Mouse (Mus musculus) kidney, adult 2 months (tissue): ENCODE measurements around the gene C2cd4a.

Experiments used
- CTCF ChIP-seq: fragments of 200-500 bp; conservative IDR thresholded peaks from 2 replicates; pipeline ENCODE4 v1.5.1; 2011; ENCODE audit warnings: low read depth, mild to moderate bottlenecking, control low read depth, low read length, moderate library complexity, mixed read lengths; ENCODE audit not compliant: insufficient read depth, insufficient read length
- POLR2A ChIP-seq: fragments of 200-500 bp; IDR thresholded peaks from one replicate; pipeline ENCODE4 v1.6.1; 2011; ENCODE audit warnings: low read depth, low read length, control low read depth

DNA sequence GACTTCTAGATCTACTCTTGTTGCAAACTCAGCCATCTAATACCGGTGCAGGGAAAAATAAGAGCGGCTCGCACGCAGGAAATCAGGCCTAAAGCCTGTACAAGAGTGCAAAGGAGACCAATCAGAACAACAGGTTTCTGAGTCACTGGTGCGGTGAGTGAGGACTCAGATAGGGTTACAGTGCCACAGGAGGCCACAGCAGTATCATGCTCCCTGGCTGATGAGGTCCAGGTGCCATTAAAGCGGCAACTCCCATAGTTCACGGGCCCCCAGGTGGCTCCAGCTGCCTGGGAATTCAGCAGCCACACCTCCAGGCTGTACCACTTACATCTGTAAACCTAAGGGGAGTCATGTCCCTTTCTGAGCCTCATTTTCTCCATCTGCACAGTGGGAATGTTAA lies 45.8 kb downstream of the C2cd4a start:
- TF ChIP-seq POLR2A (no peak), CTCF (no peak)
